Mouse (Mus musculus) frontal cortex, postnatal 10 days (tissue): ENCODE data around the gene Lpin1.
A peak's percentile ranks its signal among the peaks of the same experiment; 100 is the strongest.

Experiments used
- DNase-seq, 2 experiments: peaks; one replicate each; pipeline ENCODE4 v3.0.0; 2022; ENCODE audit warnings: low spot score in 2 of 2, mixed read lengths in 1 of 2

The Lpin1 gene

DNA sequence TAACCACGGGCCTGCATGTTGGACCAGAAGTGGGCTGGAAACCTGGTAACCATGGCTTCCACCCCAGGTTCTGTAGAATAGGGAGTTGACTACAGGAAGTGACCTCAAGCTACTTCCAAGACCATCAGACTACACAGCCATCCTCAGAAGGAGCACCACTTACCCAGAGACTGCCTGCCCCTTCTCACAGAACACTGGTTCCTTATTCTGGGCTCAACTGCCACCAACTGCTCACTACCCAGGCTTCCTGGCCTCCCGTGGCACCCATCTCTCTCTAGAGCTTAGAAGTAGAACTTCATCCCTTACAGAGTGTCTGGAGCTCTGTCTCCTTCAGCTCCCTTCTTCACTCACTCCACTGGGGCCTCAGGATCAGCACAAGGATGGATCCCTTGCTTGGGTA lies at the start of gene Lpin1:
Gene Lpin1 (minus strand): TSS at position 31 of the 400 bp plus-strand sequence.
- DNase-seq: no peak

DNA sequence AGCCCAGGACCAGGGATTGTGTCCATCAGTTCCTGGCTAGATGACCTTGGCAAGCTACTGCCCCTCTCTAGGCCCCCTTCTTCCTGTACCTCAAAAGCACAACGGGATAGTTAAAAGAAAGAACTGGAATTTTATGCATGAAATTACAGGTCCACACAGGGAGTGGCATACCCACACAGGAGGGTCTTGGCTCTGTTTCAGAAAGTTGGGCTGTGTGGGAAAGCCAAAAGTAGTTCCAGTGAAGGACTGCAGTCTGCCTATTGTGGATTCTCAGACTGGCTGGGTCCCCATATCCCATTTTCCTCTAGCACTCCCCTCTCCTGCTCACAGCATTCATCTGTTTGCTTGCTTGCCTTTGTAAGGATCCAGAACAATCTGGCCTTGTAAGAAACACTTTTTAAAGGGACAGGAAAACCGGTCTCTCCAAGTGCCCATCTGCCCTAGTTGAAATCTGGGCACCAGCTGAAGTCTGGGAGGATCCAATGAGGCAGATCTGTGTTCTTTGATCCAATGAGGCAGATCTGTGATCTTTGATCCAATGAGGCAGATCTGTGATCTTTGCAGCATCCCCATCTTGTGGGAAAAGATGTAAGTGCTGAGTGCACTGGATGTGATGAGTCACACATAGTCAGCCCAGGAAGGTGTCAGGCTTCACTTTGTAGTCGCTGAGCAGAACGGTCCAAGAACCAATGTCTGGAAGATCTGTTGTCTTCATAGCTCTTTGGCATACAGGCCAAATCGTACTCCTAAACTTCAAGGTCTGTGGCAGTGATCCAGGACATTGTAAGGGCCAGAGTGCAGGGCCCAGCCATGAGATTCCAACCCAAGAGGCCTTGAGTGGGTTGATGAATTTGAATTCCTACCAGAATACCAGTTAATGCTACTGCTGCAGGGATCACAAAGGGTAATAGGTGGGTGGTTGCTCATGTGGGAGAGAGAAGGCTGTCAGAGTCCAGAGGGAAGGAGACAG lies 46.4 kb upstream of the Lpin1 start:
- peak; percentile 31 to 41 for DNase-seq

DNA sequence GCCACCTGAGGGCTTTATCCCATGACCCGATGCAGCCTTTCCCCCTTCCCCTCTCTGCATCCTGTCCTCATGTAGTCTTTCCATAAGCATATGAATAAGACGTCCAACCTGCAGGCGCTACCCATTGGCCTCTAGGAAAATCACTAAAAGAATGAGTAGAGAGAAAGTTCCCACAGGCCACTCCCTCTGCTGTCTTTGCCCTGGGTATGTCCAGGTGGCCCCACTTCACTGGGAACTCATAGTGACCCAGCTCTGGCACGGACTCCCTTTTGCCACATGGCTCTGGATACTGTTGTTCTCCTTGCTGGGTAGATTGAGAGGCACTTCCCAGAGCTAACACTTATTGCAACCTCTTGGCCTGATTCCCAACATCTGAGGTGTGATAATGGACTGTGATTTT lies 44.8 kb upstream of the Lpin1 start:
- DNase-seq: no peak

- DNase-seq: peak; percentile 63 to 68
These were observed 42.7 kb upstream of the Lpin1 start, which contains the start of gene Ntsr2 for GRCm38 (mm10) chr12:16653332-16654093. Gene Ntsr2 (plus strand): TSS chr12:16653382.

- no peak for DNase-seq
These were observed 39.1 kb upstream of the Lpin1 start for GRCm38 (mm10) chr12:16649819-16650218.

DNA sequence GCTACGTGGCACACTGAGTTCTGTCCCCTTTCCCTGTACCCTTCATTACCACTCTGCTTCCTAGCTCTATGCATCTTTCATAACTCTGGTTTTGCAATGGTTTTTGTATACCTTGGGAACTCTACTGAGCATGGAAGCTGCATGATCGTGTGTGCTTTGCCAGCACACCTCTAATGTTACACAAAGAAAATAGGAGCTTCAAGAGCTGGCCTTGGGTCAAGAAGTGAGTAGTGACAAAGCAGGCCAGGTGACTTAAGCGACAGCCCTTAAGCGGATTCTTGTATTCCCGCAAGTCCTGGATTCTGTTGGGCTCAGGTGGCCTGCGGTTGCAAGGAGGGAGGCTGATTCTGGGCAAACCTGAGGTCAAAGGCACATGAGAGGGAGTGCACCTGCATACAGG lies 37.5 kb upstream of the Lpin1 start:
- DNase-seq: no peak

DNA sequence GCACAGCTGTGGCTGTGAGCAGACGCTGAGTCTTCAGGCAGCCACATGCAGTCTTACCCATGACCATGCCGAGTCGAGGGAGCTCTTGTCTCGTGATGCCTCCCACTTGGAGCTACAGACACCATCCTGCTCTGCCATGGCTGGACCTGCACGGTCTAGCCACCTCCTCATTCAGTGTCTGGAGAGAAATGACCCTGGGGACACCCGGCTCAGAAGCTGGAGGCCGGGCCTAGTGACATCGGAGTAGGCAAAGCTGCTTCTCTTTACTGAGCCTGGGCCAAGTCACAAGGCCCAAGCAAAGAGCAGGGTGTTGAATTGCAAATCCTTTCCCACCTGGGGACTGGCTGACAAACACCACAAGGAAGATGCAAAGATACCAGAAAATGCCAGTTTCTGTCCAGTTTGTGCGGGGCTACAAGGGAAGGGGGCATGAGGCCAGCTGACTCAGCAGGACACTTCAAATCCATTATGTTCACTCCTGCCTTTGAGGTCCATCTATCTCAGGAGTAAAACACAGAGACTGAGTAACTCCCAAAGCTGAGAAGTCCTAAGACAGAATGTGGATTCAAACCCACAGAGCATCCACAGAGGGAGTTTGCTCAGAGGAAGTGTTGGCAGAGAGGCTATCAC lies 36.1 kb upstream of the Lpin1 start:
- DNase-seq: no peak

DNA sequence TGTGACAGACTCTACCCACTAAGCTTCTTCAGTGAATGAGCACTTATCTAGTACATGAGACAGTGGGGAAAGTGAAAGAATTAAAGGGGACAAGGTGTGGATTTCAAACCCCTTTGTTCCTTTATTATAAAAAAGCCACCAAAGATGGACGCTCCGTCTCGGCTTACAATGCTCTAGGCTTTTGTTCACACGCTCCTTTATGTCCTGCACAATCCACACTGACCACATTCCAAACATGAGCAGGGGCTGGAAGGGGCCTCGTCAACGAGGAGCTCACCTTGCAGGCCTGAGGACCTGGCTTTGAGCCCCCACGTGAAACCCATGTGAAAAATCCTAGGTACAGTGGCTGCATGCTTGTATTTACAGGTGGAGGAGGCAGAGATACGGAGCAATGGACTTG lies 33.9 kb upstream of the Lpin1 start:
- no peak for DNase-seq

GRCm38 (mm10) chr12:16643508-16644345 lies 33.0 kb upstream of the Lpin1 start:
- peak; percentile 52 to 57 for DNase-seq

- DNase-seq: no peak
These were observed 31.2 kb upstream of the Lpin1 start for GRCm38 (mm10) chr12:16642000-16642399.

GRCm38 (mm10) chr12:16640075-16640474 lies 29.3 kb upstream of the Lpin1 start:
- DNase-seq: no peak

DNA sequence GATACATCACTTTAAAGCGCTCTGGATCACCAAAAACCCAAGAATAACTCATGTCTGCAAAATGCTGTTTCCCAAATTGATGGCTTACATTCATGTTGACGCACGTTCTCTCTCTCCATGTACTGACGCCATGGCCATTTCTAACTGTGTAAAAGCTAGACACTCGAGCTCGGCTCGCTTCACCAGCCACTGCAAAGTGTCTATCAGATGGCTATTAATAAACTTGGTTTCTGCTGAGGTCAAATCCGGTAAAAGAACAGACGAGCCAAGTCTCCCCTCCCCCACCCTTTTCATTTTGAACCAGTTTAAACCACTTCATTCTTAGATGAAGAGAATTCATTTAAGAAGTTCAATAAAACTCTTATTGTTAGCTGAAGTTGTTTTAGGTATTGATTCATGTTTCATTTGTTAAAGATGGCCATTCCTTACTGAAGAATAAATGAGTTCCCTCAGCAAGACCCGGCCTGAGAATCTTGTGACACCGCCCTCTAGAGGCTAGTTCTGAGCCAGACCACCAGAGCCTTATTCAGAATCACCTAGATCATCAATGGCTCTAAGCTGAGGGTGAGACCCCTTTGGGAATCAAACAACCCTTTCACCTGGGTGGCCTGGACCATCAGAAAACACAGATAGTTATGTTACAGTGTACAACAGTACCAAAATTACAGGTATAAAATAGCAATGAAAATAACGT lies 28.5 kb upstream of the Lpin1 start:
- DNase-seq: no peak

GRCm38 (mm10) chr12:16635816-16636215 lies 25.1 kb upstream of the Lpin1 start:
- DNase-seq: no peak

DNA sequence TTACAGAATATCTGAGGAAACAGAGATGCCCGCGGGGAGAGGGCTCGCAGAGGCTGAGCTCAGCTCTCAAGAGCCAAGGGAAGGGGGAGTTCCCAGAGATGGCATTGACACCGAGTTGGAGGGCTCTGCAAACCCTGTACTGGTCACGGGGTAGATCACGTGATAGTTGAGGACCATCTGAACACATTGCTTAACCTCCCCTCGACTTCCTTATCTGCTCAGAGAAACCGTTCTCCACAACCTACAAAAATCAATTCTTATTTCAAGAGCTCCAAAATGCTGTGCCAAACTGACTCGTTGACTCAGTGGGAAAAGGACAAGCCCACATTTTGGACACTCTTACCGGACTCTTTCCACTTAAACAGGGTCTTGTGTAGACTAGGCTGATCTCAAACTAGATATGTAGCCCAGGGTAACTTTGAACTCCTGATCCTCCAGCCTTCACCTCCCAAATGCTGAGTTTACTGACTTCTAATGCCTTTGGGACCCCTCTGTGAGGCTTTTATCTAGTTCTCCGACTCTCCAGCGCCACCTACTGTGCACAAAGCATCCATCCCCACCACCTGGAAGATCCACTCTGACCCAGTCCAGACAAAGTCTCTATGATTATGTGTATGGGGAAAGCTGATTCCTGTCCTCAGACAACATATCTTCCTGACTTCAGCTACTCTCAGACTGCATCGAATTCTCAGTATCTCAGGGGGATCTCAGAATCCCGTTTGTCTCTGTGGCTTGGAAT lies 23.5 kb upstream of the Lpin1 start:
- DNase-seq: peak in 1 of 2 experiments; percentile 47

- no peak for DNase-seq
These were observed 22.5 kb upstream of the Lpin1 start for GRCm38 (mm10) chr12:16633235-16633634.

DNA sequence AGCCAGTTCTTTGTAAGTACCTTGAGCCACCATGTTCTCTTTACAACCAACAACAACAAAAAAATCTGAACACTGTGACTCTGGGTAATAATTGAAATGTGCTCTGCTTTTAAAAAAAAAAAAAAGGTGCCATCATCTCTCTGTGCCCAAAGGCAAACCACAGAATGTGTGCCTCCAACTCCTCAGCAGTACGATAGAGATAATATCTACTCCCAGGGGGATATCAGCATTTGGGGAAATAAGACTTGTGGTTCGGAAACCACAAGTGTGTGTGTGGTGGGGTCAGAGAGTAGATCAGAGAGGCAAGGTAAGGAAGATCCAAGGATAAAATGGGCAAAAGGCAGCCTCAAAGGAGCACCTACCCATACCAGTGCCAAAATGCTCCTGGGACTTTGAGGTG lies 20.7 kb upstream of the Lpin1 start:
- no peak for DNase-seq

DNA sequence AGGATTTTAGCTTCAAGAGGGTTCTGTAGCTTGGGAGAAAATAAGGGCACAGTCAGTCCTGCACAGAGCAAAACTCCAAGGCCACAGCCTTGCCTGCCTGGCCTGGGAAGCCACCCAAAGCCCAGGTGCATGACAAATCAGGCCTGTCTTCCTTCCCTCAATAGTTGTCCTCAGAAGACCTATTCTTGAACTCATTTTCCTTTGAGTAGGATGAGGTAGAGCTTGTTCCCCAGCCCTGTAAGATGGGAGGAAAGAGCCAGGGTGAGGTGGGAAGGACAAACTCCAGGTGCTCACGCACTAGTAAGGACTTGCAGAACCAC lies 20.1 kb upstream of the Lpin1 start:
- no peak for DNase-seq

DNA sequence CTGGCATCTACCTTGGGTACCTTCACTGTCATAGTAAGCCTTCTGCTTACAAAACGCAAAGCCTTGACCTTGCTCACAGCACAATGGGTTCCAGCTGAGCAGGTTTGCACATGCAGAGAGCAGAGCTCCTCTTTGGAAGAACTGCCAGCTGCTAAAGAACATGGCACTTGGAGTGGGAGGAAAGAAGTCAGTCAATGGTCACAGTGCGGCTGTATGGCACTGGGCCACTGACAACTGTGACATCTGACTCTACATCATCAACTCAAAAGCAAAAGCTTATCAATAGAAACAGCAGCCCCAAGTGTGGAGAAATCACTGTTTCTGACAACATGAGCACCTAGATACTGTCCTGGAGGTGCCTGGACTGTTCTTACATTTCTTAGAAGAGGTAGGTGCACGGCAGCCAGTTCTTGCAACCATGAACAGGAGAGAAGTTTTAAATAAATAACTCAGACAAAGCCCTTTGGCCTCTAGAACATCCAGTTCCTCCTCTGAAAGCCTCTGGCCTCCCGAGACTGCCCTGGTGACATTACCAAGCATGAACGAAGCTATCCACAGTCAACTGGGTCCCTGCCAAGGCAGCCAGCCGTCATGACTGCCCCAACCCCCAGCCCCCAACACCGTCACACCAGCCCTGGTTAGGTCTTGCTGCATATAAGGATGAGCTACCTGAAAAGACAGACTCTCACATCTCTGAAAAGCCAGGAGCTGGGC lies 19.5 kb upstream of the Lpin1 start:
- DNase-seq: no peak

- no peak for DNase-seq
These were observed 9.5 kb upstream of the Lpin1 start for GRCm38 (mm10) chr12:16620230-16620629.
